Mouse (Mus musculus): ENCODE data around the gene Antxr1.

The Antxr1 gene

GRCm38 (mm10) chr6:87186988-87187387, 148.6 kb downstream of the Antxr1 start:
- no peak for DNase-seq (ENCODE audit: low read depth)

DNA sequence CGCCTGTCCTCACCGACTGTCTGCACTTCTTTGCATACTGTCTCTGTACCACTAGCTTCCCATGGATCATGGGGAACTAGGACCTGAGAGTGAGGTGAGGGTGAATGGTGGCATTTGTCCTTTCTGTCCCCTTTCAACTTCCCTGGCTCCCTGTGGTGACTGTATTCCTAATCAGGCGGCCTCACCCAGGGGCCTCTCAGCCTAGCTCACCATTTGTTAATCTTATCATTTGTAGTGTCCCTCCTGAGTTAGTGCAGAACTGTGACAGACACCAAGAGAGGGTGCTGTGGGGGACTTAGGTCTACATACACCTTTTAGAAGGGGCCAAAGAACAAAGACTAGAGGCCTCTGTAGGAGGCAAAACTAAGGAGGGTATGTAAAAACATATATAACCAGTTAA, 151.2 kb downstream of the Antxr1 start:
- DNase-seq (ENCODE audit: low read depth): no peak

DNA sequence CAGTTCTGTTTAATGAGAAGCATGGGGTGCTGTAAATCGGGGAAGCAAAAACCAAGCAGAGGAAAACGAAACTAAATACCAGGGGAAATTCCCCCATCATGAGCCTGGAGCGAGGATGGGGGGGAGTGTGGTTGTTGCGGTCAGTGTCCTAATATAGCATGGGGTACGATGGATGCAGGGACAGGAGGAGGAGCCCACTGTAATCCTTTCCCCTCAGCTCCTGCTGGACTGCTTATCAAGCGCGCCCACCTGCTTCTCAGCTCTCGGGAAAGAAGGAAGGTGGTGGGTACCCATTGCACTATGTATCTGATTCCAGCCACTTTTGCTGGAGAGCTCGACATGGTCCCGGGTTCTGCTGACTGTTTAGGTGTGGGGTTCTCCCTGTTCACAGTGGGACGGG, 151.6 kb downstream of the Antxr1 start:
- no peak for DNase-seq (ENCODE audit: low read depth)

DNA sequence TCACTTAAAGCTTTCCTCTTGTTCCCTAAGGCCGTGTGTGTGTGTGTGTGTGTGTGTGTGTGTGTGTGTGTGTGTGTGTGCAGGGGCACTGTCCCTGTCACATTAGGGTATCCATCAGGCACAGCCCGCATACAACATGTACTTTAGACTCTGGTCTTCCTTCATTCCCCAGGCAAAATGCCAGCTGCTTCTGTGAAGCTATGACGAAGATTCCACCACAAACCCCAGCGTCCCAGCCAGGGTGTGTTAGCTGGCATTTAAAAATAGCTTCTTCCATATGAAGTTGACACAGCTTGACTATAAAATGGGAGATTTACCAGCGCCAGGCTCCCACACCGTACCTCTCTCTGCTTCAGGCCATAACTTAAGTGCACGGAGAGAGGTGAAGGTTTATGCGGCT, 152.5 kb downstream of the Antxr1 start:
- DNase-seq (ENCODE audit: low read depth): no peak

DNA sequence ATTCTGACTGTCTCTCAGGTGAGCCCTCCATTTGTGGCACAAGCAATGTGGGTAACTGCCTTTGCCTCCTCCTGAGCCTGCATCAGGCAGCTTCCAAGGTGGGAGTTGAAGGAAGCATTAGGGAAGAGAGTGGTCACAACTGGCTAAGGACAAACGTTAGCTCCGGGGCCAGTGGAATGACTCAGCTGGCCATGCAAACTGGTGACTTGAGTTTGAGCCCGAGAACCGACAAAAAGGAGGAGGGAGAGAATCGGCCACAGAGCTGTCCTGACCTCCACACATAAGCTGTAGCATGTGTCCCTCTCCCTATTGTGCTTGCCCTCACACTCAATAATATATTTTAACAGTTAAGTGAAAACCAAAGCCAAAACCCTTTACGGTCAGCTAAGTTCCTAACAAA, 152.9 kb downstream of the Antxr1 start:
- no peak for DNase-seq (ENCODE audit: low read depth)

DNA sequence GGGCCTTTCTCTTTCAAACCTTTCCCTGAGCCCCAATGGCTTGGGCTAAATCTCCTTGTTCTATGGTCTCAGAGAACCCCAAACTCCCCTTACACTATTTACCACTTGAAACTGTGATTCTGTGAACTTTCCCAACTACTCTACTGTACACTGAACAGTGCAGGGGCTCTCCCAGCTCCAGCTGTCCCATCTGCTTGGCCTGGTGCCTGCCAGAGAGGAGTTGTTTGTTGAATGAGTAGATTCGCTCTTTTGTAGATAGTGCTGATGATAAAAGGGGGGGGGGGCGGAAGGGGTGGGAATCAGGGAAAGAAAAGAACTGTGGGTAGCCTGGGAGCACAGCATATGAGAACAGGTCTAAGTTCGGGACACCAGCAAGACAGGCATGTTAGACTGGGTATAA, 164.2 kb downstream of the Antxr1 start:
- DNase-seq (ENCODE audit: low read depth): no peak

DNA sequence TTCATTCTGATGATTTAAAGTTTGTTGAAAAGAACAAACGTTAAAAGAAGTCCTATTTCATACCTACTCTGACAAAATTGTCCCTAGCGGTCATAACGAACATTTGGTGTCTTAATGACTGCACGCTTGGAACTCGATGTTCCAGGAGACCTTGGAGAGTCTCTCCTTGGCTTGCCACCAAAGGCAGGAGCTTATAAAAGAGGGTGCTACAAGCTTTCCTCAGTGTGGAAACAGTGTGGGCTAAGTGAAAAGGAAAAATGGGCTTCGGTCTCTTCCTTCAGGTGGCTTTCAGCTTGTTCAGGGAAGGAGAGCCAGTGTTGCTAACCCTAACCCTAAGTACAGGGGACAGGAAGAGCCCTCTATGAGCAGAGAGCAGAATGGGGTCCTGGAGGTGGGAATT, 164.7 kb downstream of the Antxr1 start:
- DNase-seq (ENCODE audit: low read depth): no peak

DNA sequence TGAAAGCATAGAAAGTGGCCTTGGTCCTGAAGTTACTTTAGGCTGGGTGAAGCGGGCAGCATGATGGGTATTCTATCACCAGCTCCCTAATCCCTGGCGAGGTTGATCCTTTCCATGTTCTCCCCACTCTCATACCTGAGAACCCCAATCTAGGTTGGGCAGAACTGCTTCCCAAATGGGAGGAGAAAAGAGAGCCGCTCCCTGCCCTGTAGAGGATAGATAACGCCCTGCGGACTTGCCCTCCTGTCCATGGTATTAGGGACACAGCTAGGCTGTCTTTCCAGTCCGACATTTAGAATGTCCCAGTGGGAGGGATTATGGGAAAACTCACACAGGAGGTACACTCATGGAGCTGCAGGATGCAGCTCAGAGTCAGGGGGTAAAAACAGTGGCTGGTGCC, 165.3 kb downstream of the Antxr1 start:
- no peak for DNase-seq (ENCODE audit: low read depth)

DNA sequence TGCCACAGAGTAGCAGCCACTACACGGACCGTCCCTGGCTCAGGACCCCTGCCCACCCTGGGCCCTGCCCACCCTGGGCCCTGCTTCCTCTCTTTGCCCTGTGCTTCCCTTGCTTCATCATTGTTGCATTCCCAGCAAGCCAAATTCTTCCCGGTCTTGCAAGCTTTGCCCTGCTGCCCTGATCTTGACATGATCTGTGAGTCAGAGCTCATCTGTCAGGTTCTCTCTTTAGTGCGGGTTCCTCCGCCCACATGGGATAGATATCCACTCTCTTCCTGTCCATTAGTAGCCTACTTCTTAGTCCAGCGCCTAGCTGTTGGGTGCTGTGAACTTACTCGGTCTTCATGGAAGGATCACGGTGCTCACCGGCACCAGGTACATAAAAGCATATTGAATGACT, 167.6 kb downstream of the Antxr1 start:
- no peak for DNase-seq (ENCODE audit: low read depth)

DNA sequence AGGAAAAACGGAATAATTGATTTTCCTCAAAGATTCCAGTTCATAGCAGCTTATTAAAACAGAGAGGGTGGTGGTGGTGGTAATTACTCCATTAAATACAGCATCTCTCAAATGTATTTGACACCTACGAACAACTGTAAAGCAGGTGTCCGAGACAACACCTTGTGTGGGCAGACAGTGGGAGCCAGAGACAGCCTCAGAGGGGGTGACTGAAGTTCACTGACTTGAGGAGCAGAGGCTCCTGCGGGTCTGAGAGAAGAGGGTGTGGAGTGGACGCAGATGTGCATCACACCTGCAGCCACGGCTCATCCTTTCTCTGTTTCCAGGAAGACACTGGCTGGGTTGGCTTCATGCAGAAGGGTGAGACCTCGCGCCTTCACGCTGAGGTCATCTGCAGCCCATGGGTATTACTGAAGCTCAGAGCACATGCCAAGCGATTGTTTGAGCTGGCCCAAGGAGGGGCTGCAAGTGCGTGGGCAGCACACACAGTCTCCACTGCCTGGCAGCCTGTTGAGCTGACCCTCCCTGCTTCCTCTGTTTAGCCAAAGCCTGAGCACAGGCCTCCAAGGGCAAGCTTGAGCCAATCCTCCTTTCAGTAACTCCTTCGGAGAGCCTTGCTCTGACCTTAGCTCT, 168.8 kb downstream of the Antxr1 start:
- no peak for DNase-seq (ENCODE audit: low read depth)

DNA sequence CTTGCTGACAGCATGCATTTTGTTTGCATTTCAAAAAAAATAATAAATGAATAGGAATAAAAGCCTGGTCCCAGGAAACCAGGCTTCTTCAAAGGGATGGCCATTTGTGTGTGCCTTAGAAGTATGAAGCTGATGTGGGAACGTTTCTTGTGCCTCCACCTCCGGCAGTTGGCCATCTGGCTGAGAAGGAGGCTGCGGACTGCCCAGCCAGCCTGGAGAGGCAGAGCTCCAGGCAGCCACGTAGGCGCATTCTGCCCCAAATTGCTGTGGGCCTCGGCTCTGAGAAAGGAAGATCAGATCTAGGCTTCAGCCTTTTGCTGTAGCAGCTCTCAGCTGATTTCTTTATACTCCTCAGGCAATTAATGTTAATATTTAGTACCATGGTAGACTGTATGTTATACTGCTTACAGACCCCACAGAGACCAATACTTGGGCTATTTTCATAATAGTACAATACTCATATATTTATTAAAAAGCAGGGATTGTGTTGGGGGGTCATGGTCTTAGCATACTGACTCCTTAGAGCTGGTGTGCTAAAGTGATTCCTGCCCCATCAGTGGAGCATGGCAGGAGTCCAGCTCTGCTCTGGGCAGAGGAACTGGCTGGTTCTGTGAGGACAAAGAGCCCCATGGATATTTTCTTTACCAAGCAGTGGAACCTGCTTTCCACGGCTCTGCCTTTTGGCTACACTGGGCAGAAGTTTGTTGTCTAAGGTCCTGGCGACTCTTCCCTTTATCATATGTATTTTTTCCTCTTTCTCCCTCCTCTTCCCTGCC, 169.9 kb downstream of the Antxr1 start:
- no peak for DNase-seq (ENCODE audit: low read depth)

GRCm38 (mm10) chr6:87161391-87162263, 174.0 kb downstream of the Antxr1 start:
- no peak for DNase-seq (ENCODE audit: low read depth)

DNA sequence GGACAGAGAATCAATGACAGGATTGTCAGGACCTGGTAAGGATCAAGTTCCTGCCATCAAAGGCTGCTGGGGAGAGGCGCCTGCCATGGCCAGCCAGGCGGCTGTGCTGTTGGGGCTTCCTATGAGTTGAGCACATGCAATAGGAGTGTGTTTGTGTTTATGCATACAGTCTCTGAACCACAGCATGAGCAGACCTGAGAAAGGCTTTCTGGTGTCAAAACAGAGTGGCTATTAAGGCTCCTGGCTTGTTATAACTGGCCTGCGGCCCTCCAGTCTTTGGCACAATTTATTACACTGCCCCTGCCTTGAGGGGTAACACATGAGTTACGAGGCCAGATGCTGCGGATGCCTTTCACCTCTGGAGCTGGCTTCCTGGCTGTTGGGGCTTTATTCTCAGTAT, 175.4 kb downstream of the Antxr1 start:
- no peak for DNase-seq (ENCODE audit: low read depth)

DNA sequence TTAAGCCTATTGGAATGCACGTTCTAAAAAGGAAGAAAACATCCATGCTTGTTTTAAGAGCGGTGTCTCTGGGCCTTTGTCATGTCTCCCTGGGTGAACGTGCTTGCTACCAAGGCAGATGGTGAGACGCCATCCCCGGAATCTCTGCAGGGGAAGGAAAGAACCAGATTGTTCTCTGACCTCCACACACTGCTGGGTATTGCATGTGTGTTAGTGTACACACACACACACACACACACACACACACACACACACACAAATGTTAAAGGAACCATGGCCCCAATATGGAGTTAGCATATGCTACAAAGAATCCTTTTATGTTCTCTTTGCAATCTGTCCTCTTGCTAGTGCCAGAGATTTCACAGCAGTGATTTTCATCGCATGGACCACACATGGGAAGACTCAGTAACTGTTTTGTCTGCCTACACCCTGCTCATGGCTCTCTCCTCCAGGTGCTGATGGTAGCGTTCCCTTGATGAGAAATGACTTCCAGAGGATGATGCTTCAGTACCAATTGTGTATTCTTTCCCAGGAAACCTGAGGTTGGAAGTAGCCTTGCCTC, 177.5 kb downstream of the Antxr1 start:
- no peak for DNase-seq (ENCODE audit: low read depth)

- no peak for DNase-seq (ENCODE audit: low read depth)
Measured at GRCm38 (mm10) chr6:87153836-87154235, 181.8 kb downstream of the Antxr1 start.

DNA sequence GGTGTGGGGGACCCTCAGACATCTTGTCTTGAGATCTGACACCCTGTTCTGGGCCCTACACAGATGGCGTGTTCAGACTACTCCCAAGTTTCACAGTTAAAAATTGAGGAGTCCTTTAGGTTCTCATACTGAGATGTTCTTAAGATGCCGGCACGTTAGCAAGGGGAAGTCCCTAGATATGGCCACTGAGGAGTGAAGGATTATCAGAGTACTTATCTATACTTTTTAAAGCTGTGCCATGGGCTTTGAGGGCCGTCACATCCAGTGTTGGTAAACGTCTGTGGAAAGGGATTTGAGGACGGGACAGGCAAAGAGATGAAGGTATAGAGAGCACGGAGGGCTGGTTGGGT, 182.4 kb downstream of the Antxr1 start:
- no peak for DNase-seq (ENCODE audit: low read depth)

- peak; percentile 67 for DNase-seq (ENCODE audit: low read depth)
Measured at GRCm38 (mm10) chr6:87152461-87153230, 183.0 kb downstream of the Antxr1 start.

- DNase-seq (ENCODE audit: low read depth): no peak
Measured at GRCm38 (mm10) chr6:87151427-87151826, 184.2 kb downstream of the Antxr1 start.

DNA sequence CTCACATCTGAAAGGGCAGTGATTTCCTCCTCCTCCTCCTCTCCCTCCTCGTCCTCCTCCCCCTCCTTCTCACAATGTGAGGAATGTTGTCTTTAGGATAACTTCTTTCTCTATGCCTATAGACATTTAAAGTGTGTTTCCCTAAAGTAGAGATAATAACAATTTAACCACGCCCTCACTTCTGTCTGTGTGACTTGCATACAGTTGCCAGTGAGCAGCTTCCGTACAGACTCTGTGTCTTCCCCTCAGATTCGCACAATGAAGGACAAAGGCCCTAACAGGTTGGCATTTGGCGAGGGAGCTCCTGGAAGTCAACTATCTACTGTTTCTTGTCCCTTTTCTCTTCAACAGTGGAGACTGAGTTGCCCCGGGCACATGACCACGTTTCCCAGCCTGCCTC, 185.2 kb downstream of the Antxr1 start:
- DNase-seq (ENCODE audit: low read depth): no peak

GRCm38 (mm10) chr6:87147921-87148320, 187.7 kb downstream of the Antxr1 start:
- no peak for DNase-seq (ENCODE audit: low read depth)

DNA sequence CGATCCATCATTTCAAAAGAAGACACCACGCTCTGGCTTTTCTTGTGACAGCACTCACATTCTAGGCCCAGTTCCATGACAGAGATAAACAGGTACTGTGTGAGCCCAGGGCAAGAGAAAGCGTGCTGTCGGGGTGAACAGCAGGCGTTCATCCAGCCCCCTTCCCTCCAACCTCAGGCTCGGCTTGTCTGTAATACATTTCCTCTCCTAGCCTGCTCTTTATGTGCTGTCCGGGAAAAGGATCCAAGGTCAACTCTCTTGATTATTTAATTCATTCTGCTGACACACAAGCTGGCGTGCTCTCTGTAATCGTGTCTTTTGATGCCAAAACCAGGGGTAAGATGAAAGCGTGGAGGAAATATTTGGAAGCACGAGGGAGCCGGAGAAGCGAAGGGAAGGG, 192.0 kb downstream of the Antxr1 start:
- DNase-seq (ENCODE audit: low read depth): no peak

GRCm38 (mm10) chr6:87142239-87142638, 193.4 kb downstream of the Antxr1 start:
- DNase-seq (ENCODE audit: low read depth): no peak

Measured in fibroblast of lung, adult 2 months (primary cell).